Mouse (Mus musculus) embryo, embryonic 11.5 days (tissue): ENCODE data around the gene Actn3.

ENCODE experiments used
- DNase-seq: peaks from one replicate; pipeline ENCODE4 v3.0.0-alpha.2; 2012; ENCODE audit warnings: low read depth, low spot score

Gene Actn3

DNA sequence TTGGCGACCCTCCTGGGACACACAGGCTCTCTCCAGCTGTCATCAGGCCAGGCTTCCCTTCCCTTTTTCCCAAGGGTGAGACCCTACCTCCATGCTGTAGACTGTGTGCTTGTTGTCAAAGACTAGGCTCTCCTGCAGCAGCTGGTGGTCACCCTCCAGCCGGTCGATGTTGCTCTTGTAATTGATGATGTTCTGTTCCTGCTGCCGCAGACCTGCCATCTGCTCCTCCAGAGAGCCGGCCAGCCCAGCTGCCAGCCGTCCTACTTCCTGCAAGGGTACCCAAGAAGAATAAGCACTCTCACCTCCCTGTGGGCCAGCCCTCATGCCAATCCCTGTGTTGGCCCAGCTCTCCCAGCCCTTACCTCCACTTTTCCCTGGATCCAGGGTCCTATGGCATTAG, 14.7 kb downstream of the Actn3 start:
- no peak for DNase-seq

DNA sequence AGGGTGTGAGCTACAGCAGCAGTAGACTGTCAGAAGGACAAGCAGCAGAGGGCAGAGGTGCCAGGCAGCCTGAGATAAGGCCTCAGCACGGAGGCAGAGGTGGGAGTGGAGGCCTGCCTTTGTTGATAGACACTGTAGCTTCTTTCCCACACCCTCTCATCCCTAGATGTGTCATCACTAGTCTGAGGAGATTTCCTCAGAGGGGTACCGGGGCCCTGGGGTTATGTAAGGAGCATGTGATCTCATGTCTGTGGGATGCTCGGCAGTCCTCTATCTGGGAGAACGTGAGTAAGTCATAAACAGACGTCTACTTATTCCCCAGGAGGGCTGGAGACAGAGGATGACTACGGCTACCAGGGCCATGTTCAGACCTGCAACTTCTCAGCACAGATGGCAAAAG, 18.6 kb downstream of the Actn3 start:
- DNase-seq, result no peak

DNA sequence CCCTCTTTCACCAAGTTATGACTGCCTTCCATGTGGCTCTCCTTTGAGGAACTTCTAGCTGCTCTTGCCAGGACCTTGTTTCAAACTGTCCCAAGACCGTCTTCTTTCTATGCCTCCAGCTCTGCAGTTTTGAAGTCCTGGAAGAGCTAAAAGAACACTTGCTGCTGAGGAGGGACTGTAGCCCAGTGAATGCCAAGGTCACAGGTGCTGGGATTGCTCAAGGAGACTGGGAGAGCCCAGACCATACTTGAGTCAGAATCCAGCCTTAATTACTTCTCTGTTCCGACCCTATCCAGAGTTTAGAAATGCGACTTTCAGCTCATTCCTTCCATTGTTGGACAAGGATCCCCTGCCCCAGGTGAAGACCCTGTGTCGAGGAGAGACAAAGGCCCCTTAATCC, 21.8 kb downstream of the Actn3 start:
- DNase-seq, result no peak

DNA sequence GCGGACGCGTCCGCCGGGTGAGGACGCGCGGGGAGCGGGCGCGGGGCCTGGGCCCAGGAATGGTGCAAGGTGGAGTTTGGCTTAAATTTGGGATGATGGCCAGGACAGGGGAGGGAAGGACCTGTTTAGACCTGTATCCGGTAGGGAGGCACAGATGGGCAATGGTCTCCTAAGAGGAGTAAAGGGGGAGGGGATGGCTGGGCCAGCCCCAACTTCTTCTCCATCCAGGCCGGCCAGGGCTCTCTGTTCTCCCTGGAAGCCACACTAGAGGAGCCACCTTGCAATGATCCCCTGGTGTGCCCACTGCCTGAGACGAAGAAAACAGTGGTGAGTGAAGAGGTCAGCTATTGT, 22.3 kb downstream of the Actn3 start:
- DNase-seq, result no peak

DNA sequence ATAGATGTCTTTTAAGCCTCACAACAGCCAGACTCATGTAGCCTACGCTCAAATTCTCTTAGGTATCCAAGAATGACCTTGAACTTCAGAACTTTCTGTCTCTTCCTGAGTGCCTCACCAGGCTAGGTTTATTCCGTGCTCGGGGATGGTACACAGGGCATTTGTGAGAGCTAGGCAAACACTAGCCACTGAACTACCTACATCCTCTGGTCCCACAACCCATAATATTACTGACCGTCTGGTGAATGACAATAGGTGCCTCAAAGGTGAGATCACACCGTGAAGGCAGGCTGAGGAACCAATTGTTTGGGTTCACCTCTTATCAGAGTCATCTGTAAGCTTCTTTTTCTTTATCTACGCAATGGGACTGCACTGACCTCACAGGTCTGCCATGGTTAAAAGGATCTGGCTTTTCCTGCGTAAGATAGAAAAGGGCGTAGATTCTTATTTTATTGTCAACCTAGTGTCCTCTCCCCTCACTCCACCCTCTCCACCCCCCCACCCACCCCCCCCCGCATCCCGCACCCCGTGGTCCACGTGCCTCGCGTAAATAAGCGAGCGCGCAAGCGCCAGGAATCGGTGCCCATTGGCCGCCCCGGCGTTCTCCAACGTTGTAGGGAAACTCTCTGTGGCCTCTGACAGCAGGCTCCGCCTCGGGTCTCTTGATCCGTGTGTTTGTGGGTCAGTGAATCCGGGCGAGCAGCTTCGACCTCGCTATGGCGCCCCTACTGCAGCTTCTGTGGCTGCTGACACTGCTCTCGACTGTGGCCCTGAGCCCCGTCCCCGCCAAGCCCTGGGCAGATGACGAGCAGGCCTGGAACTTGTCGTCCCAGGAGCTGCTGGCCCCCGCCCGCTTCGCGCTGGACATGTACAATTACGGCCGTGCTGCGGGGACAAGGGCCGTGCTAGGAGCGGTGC, 22.9 kb downstream of the Actn3 start, which contains the start of gene Ctsf:
TSS of gene Ctsf (plus strand) at position 579 of the 918 bp plus-strand sequence.
- peak; percentile 57 for DNase-seq

DNA sequence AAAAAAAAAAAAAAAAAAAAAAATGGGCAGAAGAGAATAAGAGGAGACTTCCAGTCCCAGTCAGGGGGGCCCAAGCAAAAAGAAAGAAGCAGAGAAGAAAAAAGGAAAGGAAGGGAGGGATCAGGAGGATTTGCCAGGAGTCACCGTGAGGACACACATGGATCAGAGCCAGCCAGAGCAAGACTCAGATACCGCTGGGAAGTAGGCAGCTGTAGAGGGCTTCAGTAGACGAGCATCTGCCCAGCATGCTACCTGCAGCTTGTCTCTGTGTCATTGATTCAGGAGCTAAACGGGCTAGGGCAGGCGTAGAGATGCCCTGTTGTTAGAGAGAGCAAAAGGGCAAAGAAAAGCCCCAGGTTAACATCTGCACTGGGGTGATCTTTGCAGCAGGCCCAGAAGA, 27.4 kb downstream of the Actn3 start:
- no peak for DNase-seq

DNA sequence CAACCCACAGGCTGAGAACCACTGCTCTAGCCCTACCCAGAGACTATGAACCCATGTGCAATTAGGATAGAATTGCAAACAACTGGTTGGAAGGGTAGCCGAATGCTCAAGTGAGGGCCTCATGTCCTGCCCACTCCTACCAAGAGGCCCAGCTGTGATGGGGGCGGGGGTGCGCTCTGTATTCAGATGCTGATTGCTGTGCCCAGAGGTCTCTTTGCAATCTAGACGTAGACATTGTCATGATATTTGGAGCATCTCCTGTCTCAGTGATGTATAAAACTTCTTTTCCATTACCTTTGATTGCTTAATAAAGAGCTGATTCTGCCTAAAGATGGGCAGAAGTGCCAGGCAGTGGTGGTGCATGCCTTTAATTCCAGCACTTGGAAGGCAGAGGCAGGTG, 27.9 kb downstream of the Actn3 start:
- DNase-seq, result no peak

DNA sequence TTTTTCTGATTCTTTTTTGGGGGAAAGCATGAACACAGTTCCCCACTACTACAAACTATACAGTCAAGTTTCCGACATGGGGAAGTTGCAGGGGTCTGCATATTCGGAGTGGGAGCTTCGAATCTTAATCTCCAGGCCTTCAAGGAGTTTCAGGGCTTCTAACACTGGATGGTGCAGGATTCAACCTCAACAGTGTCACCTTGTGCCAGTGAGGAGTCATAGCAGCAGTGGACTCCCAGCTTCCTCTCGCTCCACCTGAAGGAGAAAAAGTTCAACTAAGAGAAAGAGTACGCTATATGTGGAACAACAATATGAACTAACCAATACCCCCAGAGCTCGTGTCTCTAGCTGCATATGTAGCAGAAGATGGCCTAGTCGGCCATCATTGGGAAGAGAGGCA, 30.2 kb downstream of the Actn3 start:
- no peak for DNase-seq

DNA sequence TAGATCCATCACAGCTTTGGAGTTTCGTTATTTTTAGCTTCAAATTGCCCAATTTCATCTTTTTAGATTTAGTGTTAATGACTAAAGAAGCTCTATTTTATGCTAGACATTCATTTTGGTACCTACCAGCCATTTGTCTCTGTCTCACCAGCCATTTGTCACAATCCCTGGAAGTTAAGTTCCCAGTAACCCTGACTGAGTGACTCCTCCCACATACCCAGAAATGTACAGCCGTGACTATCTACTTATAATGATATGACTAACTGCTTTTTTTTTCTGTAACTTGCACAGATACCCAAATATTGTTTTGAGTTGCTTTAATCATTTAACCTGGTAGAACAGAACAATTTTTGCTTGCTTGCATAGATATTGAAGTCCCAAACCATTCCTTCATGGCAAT, 31.9 kb downstream of the Actn3 start:
- no peak for DNase-seq

DNA sequence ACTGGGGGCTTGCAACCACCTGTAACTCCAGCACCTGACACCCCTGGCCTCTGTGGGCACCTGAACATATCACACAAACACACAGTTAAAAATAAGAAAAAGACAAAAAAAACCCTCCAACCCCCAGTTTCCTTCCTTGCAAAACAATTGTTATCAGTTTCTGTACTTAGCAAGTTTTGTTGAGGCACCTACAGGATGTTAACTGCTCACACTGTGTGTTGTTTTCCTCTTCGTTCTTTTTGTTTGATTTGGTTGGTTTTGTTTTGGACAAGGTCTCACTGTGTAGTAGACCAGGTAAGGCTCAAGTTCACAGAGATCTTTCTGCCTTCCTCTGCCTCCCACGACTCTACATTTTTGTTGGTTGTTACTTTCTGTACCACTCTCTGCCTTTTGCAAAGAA, 35.1 kb downstream of the Actn3 start:
- DNase-seq, result no peak

DNA sequence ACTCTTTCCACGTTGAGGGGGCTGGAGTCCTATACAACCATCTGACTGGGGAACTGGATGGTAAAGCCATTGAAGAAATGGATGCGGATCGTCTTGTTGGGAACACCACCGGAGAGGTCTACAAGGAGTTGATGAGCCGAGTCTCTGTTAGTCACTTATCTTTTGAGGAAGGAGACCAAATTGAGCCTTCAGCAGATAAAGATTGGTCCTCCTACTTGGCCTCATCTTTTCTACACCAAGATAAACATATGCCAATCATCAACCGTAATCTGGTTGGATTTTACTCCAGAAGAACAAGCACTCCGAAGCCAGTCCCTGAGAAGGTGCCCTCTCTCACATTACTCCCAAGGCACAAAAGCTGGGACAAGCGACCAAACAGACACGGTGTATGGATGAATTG, 36.9 kb downstream of the Actn3 start:
- DNase-seq, result no peak

DNA sequence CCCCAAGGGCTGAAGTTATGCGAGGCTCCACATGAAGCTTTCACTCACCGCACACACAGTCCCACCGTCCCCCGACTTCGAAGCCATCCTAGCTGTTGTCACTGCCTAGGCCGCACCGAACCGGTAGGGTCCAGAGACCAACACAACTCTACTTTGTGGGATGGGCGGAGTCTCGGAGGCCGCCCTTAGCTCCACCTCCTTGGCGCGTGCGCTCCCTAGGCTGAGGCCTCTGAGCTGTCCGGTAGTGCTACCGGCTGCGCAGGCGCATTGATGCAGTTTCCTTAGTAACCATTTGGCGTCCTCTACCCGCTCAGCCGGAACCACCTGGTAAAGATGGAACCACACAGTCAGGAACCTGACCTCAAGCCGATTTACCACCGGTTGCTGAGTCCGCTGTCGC, 38.6 kb downstream of the Actn3 start, which contains the start of the genes Ccs and Ccdc87:
TSS of gene Ccs (minus strand) at position 184 of the 400 bp plus-strand sequence.
TSS of gene Ccdc87 (plus strand) at position 218 of the 400 bp plus-strand sequence.
- peak; percentile 89 for DNase-seq

DNA sequence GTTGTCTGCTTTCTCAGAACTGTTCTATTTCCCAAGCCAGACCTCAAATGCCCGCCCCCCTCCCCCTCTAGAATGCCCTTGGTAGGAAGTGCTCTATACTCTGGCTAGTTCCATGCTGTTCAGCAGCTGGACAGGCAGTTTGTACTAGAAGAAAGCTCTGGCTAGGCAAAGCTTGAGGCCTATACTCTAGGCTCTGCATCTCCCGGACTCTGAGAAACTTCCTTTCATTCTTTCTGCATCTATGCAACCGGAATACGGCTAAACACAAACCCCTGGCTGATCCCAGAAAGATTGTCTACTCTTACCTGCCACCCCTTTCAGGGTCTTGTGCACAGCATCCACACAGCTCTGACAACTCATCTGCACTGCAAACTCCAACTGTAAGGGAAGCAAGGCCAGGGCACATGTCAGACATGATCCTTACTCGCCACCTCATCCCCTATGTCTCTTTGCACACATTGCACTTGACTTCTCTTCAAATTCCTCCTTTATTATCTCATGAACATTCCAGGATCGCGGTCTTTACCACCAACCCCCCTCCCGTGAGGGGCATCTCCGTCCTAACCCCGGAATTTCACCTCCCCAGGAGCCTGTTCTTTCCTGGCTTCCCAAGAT, 39.1 kb downstream of the Actn3 start:
- no peak for DNase-seq

DNA sequence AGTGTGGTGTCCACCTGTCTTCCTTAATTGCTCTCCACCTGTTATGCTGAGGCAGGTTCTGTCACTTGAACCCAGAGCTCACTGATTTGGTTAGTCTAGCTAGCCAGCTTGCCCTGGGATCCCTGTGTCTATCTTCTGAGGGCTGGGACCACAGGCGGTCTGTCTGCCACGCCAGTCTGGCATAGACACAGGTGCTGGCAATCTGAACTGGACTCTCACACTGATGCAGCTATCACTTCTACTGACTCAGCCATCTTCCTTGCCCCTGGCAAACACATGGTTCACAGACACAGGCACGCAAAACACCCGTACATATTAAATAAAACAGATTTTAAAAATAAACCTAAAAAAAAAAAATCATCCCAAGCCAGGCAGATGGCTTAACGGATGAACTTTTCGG, 40.7 kb downstream of the Actn3 start:
- no peak for DNase-seq

DNA sequence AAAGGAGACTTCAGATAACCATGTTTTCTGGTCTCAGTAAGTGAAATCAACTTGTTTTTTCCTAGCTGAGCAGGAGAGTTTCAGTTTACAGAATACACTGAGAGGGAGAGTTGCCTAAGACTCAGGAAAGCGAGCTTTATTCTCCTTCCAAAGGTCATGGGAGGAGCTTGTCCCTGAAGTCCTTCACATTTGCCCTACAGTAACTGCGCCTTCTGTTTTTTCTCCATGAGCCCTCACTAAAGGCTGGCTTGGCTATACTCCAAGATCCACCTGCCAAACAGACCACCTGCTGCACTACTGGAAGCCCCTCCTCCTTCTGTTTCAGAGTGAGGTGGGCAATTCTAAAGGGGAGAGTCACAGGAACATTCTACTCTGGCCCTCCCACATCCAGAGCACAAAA, 41.6 kb downstream of the Actn3 start:
- no peak for DNase-seq

DNA sequence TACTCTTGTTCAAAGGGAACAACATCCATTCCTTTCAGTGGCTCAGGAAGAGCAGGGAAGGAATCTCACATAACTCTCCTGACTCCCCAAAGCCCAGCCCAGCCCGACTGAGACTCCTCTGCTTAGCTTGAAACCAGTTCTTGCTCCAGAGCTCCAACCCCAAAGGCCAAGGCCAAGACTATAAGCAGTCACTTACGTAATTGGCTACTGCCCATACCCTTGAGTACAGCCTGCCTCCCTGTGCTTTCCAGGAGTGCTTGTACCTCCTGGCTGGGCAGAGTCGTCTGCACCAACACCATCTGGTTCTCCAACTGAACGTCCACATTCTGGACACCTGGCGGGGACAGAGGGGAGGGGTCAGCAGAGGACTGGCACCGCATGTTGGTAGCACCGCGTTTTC, 43.7 kb downstream of the Actn3 start:
- DNase-seq, result no peak

DNA sequence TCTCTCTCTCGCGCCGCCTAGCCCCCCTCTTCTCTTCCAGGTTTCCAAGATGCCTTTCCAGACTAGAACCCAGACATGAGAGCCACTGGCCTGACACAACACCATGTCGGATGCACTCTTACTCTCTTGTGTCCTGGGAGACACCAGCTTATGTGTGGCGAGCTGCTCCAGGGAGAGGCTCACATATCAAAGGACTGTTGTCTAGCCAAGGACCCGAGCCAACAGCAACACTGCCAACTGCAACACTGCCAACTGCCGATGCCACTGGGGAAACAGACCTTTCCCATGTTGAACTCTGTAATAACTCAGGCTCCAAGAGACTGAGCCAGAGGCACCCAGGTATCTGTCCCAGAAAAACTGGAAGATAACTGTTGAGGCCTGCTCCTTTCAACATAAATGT, 48.6 kb downstream of the Actn3 start:
- no peak for DNase-seq

DNA sequence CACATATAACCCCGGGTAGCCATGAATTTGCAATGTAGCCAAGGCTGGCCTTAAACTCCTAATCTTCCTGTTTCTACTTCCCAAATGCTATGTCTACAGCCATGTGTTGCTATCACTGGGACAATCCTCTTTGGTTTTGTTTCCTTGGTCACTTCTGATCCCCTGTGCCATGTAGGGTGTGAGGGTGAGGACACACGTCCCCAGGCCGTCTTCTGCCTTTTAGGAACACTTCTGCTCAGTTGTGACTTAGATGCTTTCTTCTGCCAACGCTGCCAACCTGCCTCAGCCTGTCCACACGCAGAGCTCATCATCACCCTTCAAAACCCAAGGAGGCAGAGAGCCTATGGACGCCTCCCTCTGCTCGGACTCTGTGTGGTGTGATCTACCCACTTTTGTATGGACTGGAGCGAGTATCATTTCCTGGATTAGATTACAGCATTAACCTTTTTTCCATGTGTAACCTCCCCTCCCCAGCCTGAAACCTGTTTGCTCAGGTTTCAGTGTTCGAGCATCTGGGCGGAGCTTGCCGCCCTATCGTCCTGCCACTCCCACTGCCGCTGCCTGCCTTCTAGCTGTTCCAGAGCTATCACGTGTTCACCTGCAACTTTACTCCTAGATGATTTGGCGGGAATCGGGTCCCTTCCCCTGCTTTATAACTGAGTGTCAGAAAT, 49.1 kb downstream of the Actn3 start:
- DNase-seq, result no peak

DNA sequence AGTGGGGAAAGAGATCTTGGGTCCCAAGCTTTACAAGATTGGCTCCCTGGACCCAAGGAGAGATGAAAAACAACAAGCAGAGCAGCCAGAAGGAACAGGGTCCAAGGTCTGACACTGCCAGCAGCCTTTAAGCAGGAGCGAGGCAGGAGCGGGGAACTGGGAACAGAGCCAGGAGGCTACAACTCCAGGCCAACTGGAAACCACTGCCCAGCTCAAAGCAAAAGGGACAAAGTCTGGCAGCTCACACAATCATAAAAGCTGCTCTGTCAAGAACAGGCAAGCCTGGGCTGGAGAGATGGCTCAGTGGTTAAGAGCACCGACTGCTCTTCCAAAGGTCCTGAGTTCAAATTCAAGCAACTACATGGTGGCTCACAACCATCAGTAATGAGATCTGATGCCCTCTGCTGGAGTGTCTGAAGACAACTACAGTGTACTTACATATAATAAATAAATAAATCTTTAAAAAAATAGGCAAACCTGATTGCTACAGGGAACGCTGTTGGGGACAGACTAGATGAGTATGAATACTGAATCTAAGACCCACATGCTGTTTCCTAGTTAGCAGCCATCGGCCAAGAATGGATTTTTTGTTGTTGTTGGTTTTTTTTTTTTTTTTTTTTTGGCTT, 56.9 kb downstream of the Actn3 start:
- DNase-seq, result no peak

DNA sequence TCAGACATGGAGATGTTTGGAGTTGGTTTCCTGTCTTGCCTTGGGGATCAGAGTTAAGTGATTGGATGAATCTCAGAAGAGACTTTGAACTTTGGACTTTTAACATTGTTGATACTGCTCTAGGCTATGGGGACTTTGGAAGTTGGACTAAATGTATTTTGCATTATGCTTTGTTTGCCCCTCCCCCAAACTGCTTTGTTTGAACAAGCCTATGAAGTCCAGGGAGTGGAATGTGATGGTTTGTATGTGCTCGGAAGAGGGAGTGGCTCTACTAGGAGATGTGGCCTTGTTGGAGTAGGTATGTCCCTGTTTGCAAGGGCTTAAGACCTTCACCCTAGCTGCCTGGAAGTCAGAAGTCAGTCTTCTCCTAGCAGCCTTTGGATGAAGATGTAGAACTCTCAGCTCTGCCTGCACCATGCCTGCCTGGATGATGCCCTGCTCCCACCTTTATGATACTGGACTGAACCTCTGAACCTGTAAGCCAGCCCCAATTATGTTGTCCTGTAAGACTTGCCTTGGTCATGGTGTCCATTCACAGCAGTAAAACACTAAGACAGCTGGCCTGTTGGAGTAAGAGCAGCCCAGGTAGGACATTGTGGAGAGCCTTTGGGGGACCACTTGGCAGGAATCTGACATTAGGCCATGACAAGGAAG, 60.4 kb downstream of the Actn3 start:
- no peak for DNase-seq

DNA sequence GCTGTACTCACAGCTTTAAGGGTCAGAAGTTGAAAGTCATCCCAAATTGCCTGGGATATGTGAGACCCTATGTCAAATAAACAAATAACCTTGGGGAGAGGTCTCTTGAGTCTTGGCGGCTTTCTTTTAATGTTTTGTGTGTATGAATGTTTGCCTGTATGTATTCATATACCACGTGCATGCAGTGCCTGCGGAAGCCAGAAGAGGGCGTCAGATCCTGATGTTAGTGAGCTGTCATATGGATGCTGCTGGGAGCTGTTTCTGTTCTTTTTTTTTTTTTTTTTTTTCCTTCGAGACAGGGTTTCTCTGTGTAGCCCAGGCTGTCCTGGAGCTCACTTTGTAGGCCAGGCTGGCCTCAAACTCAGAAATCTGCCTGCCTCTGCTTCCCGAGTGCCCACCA, 64.7 kb downstream of the Actn3 start:
- DNase-seq, result no peak
